Mouse (Mus musculus): Measurements from ENCODE around the gene Mmp12. TPM values are rescaled to one million over a fixed set of nuclear protein-coding genes. Genes with fewer than 3 reads are reported as not detected.

Mmp12 gene
- not detected in 2 replicates for polyA plus RNA-seq (2012)

GRCm38 (mm10) chr9:7344107-7344506 lies at the start of gene Mmp12:
TSS of gene Mmp12 (plus strand) at chr9:7344381.

GRCm38 (mm10) chr9:7387947-7388346 lies 43.8 kb downstream of the Mmp12 start, which contains the start of gene Mmp1b:
TSS of gene Mmp1b (minus strand) at chr9:7388047.

Other genes starting within 250 kb of the Mmp12 start
- gene Dync2h1, start 159.9 kb upstream of the Mmp12 start, polyA plus RNA-seq (2012): 0.06 and 0.30 TPM in 2 replicates
- 123 and 126 TPM in 2 replicates for gene Dcun1d5, start 159.9 kb upstream of the Mmp12 start, polyA plus RNA-seq (2012)
- gene Mmp13, start 71.9 kb upstream of the Mmp12 start, polyA plus RNA-seq (2012): 0.05 TPM in 1 of 2 replicates, not detected in the other
- gene Mmp1b, start 43.7 kb downstream of the Mmp12 start, polyA plus RNA-seq (2012): not detected in 2 replicates
- not detected in 2 replicates for gene Mmp3, start 101.4 kb downstream of the Mmp12 start, polyA plus RNA-seq (2012)
- not detected in 2 replicates for gene Mmp10, start 158.0 kb downstream of the Mmp12 start, polyA plus RNA-seq (2012)
- gene Mmp8, start 214.1 kb downstream of the Mmp12 start, polyA plus RNA-seq (2012): 0.68 and 2.5 TPM in 2 replicates
- gene Mmp27, start 227.0 kb downstream of the Mmp12 start, polyA plus RNA-seq (2012): not detected in 2 replicates

All from megakaryocyte-erythroid progenitor cell, adult 5 weeks (primary cell).